Mouse (Mus musculus): Measurements from ENCODE around the gene Camk1d.

GRCm38 (mm10) chr2:5584318-5585027 lies 129.8 kb downstream of the Camk1d start:
- TF ChIP-seq CTCF (IDR thresholded peaks at IDR 0.05; ENCODE audit: insufficient read depth, low read depth, low read length) (no peak), POLR2A (IDR thresholded peaks at IDR 0.05; ENCODE audit: insufficient read depth, low read depth, low read length) (no peak)
